Mouse (Mus musculus): ENCODE results near the gene Prr15.

- TF ChIP-seq CTCF (IDR thresholded peaks at IDR 0.05; ENCODE audit: low read depth, low read length) (no peak), GATA1 (IDR thresholded peaks at IDR 0.05; ENCODE audit: borderline replicate concordance, low read length) (no peak), TAL1 (conservative IDR thresholded peaks at IDR 0.05; ENCODE audit: low read depth, low read length) (no peak)
Observed at GRCm38 (mm10) chr6:54278613-54279012, 47.0 kb upstream of the Prr15 start.

Measured in G1E (cell line).